Mouse (Mus musculus) 3T3-L1 (cell line): Measurements from ENCODE around the gene Gm5148.

ENCODE experiments used
- DNase-seq: peaks from one replicate; pipeline ENCODE4 v3.0.0-alpha.2; 2015; ENCODE audit warnings: low read depth, low spot score

The Gm5148 gene

GRCm38 (mm10) chr3:37724171-37724804, at the start of gene Gm5148:
Gene Gm5148 (minus strand): TSS chr3:37724490.
- DNase-seq: no peak

GRCm38 (mm10) chr3:37770951-37771350, 46.7 kb upstream of the Gm5148 start:
- peak; percentile 13 for DNase-seq

- DNase-seq: peak; percentile 15
These were observed 45.0 kb upstream of the Gm5148 start for GRCm38 (mm10) chr3:37769268-37769756.

DNA sequence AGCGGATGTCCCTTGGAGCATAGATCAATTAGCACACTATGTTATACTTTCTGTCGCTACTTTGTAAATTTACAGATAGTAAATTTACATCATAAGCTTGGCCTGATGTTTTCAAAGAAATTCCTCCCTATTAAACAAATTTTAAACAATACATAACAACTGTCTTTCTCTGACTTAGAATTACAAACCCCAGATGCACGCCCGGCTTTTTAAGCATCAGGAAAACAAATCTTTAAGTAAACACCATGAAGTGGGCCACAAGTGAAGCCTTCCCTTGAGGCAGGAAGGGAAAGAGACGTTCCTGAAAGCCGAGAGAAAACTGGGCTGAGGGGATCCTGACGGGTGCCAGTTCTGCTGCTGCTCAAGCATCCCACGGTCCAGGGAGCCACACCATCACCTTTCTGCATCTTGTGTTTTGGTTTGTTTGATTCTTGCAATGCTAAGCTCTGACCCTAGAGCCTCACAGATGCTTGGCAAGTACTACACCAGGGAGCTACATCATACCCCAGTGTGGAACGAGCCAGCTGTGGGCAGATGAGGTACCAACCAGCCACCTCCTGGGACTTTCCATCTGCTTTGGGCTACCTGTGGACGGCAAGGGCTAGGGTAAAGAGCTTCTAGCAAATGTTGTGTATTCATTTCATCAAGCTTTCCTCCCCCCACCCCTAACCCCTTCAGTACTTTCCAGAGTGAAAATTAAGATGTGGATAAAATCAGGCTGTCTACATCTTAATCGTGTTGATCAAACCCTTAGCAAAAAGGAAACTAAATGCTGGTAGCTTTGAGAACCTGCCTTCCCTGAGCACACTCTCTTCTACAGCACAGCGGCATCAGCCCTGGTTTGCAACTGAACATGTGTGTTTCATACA, 43.1 kb upstream of the Gm5148 start:
- no peak for DNase-seq

GRCm38 (mm10) chr3:37766628-37767027, 42.3 kb upstream of the Gm5148 start:
- DNase-seq: no peak

DNA sequence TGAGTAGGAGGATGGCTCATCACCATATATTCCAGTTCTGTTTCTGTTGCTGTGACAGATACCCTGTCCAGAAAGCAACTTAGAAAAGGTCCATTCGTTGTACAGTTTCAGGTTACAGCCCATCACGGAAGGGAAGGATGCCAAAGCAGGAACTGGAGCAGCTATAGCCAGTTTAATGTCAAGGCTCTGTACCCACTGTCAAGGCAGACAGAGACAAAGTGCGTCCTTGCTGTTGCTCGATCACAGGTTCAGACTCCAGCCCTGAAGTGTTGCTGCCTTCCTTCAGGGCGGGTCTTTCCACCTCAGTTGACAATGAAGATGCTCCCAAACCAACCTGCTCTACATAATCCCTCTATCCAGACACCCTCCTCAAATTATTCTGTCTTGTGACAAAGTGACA, 41.7 kb upstream of the Gm5148 start:
- no peak for DNase-seq

DNA sequence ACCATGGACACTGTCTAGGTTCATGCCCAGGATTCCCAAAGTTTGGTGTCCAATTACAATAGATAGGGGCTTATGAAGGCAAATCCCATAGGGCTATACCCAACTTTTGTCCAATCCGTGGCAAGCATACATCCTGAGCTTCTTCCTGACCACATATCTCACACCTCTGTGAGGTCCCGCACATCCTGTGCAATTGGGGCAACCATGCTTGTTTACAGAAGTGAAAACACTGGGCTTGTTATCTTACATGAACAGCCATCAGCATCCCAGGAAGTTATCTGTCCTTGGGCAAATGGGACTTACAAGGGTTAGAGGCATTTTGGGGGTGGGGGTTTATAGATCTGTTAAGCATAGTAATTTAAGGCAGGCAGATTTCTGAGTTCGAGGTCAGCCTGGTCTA, 41.0 kb upstream of the Gm5148 start:
- no peak for DNase-seq

- DNase-seq: no peak
These were observed 38.0 kb upstream of the Gm5148 start for GRCm38 (mm10) chr3:37762303-37762702.

DNA sequence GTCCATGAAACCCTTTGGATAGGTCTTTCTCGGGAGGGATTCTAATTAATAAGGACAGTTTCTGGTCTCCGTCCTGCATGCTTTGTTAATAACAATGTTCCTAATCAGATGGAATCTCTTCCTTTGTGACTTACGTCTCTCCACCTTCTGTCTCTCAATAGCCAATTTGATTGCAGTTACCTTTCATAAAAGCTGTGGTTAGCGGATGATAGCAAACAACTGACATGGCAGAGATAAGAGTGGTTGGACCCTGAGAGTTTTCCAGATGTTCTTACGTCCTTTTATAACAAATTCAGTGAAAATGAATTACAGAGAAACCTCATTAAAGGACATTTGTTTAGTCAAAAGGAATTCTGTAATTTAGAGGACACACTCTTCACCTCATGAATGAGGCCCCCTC, 37.5 kb upstream of the Gm5148 start:
- DNase-seq: no peak

GRCm38 (mm10) chr3:37760866-37761265, 36.6 kb upstream of the Gm5148 start:
- DNase-seq: no peak

- DNase-seq: peak; percentile 5
These were observed 34.5 kb upstream of the Gm5148 start for GRCm38 (mm10) chr3:37758611-37759322.

DNA sequence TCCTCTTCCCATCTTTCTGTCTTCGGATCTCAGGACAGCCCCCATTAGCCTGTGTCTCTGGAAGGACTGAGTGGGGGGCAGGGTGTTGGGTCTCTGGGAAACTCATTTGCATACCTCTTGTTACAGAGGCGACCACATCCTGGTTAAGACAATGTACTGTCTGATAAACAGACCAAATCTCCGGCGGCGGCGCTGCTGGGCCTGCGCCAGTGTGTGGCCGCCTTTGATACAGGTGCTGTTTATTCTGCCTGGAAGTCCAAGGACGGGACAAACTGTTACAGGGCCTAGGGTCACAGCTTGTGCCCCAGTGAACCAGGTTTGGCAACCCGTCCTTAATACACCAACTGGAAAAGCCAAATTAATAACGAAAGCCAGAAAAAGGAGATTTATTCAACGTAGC, 33.8 kb upstream of the Gm5148 start:
- no peak for DNase-seq

DNA sequence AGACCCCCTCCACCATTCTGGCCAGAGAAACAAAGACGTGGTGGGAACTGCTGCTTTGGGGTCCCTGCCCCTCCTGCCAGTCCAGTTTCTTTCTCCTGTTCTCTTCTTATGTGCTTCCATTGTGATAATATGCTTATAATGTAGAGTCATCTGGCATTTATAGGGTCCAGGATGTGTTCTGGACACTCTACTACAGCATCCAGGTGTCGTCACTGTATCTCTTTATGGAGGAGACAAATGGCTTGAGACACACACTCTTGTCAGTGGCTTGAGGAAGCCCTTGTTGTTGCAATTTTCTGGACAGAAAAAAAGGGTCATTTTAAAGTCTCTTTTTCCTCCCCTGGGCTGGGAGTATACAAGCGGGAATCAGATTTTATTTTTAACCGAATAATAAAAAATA, 33.3 kb upstream of the Gm5148 start:
- DNase-seq: no peak

DNA sequence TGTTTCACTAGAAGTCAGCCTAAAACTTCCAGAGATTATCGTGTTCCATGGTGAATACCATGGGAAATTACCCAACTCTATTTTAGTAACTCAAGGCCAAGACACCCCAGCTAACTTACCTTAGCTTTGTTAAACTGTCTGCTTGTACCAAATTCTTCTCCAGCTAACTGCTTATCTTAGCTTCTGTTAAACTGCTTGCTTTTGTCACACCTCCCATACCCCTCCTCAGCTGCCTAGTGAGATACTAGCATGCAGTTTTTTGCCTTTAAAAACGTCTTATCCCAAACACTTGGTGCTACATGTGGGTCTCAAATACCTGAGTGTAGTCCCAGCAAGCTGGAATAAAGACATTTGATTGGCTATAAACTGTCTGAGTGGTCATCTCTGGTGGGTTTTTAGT, 31.7 kb upstream of the Gm5148 start:
- no peak for DNase-seq

DNA sequence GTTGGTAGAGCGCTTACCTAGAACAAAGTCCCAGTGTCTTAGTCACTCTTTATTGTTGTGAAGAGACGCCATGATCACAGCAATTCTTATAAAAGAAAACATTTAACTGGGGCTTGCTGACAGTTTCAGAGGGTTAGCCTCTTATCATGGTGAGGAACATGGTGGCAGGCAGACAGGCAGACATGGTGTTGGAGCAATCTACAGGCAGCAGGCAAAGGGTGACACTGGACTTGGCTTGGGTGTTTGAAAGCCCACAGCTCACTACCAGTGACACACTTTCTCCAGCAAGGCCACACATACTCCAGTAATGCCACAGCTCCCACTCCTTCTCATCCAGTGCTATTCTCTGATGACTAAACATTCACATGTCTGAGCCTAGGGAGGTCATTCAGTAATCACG, 30.3 kb upstream of the Gm5148 start:
- no peak for DNase-seq

DNA sequence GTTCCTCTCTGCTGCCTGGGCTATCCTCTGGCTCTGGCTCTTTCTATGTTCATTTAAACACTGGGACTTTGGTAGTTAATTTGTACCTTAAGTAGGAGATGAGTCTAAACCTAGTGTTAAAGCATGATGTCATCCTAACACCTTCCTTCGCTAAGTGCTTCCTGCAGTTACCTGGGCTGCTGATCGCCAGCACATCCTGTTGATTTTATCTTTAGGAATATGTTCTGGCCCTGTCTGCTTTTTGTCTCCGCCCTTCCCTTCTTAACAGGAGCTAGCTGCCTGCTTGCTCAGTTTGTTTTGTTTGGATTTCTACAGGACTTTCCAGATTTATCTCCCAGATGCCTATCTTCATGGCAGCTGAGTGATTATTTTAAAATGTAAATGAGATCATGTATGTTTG, 28.9 kb upstream of the Gm5148 start:
- no peak for DNase-seq

DNA sequence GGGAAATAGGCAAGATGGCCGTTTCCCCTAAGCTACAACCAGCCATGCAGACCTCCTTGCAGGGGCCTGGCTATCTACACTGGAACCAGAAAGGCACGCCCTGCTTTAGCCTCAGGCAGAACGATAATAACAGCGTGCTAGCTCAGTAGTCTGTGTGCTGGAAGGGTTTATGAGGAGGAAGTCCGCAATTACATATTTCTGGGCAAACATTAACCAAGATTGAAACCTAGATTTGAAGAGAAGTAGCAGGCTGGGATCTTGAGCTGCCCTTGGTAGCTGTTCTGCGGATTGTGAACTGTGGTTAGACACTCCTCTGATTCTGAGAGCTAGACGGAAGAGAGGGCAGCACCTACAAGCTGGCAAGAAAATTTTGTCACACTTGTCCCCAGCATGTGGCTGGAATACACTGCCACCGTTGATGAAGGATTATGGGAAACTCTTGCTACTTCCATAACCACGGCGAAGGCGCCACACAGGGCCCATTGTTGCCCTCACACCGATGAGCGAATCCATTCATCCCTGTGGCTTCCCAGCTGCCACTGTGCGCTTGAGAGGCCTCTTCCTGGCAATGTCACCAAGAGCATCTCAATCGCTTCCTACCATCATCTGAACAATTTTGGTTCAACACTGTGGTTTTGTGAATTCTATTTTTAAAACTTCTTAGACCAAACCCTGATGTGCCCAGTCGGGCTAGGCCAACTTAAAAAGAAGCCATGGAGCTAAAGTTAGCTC, 23.9 kb upstream of the Gm5148 start:
- no peak for DNase-seq

GRCm38 (mm10) chr3:37747258-37748001, 23.1 kb upstream of the Gm5148 start:
- DNase-seq: peak; percentile 17

- no peak for DNase-seq
These were observed 19.8 kb upstream of the Gm5148 start for GRCm38 (mm10) chr3:37744050-37744449.

DNA sequence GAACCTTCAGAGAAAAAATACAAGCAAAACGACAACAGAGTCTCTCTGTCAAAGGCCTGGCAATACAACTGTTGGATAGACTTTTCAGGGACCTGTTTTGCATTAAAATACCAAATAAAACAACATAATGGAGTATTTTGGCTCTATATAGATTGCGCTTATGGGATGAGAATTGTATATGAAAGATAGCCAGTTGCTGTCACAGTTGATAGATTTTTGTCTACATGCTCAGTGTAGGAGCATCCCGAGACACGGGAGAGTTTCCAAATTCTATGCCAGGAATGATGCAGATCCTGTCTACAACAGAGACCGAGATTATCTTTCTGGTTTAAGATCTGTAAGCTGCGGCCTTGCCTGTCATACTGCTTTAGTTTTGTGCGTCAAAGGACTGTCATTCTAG, 15.7 kb upstream of the Gm5148 start:
- DNase-seq: no peak
